8 mouse cellular contexts compared by ENCODE assay signal in the genomic region with DNA sequence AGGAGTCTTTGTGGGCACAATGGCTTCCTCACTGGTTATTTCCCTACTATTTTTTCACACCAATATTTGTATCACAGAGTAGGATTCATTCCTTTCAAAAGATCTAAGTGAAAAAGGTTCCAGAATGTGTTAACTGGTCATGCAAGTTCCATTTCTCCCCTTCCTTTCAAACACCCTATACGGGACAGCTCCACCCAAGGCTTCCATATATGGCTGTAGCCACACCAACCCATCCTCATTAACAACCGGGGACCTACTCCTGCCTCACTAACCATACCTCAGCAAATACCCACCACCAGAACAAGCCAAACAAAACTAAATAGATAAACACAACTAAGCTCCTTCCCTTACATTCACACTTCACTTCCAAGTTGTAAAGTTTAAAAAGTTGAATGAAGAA. TPM values are rescaled to one million over a fixed set of nuclear protein-coding genes. Genes with fewer than 3 reads are reported as not detected.
DNase-seq lines count a peak whose midpoint lies in the region; ATAC-seq and TF ChIP-seq lines count a peak whose summit lies in the region.

No protein-coding gene starts in this region.

- no peak for TF ChIP-seq CTCF in hindbrain, postnatal 0 days (IDR thresholded peaks at IDR 0.05; ENCODE audit: low read depth)
- TF ChIP-seq CTCF in midbrain, postnatal 0 days (IDR thresholded peaks at IDR 0.05) = no peak

- WGBS in kidney, embryonic 15.5 days = 2% methylated on average over 2 of the region's 2 CpGs
- WGBS in hindbrain, postnatal 0 days = 8% methylated on average over 2 of the region's 2 CpGs
- WGBS in midbrain, postnatal 0 days = 8% methylated on average over 2 of the region's 2 CpGs

- H3K9me3 ChIP-seq in kidney, embryonic 15.5 days (replicated peaks) = no peaks in the 10 kb centered on the region
- H3K9me3 ChIP-seq in hindbrain, postnatal 0 days (ENCODE audit: low read length) = no peaks in the 10 kb centered on the region
- no peaks in the 10 kb centered on the region for H3K9me3 ChIP-seq in midbrain, postnatal 0 days (ENCODE audit: low read length)

- H3K4me1 ChIP-seq in kidney, embryonic 15.5 days = peaks cover 15% of the 10 kb centered on the region
- peaks cover 13% of the 10 kb centered on the region for H3K4me1 ChIP-seq in hindbrain, postnatal 0 days (ENCODE audit: insufficient read depth, low read length)
- peaks cover 5% of the 10 kb centered on the region; the same call in 1 of the 2 replicates for H3K4me1 ChIP-seq in midbrain, postnatal 0 days (ENCODE audit: insufficient read depth, low read length)

- no peak for DNase-seq in kidney, postnatal 36 days
- peak; percentile 14 for DNase-seq in c-Kit-positive CD71-positive TER-119-negative erythroid progenitor cells, embryonic 14.5 days (ENCODE audit: low read depth)
- DNase-seq in hindbrain, postnatal 0 days (ENCODE audit: low spot score) = no peak
- no peak for DNase-seq in midbrain, postnatal 0 days (ENCODE audit: low spot score)
- DNase-seq in adrenal gland, postnatal 36 days = no peak
- no peak for DNase-seq in gastrocnemius, postnatal 14 days
- no peak for DNase-seq in yolk sac, embryonic 10.5 days (ENCODE audit: low spot score)

- 0 out of 2 replicates have a peak overlapping the region, but pooled peaks have one; percentile 90 for H3K9ac ChIP-seq in kidney, embryonic 15.5 days
- no peak overlapping the region for H3K9ac ChIP-seq in hindbrain, postnatal 0 days (replicated peaks; ENCODE audit: low read length)
- H3K9ac ChIP-seq in midbrain, postnatal 0 days (replicated peaks; ENCODE audit: low read length, poor library complexity, severe bottlenecking) = no peak overlapping the region

- peak overlapping the region; percentile 78 for H3K4me2 ChIP-seq in kidney, embryonic 15.5 days
- H3K4me2 ChIP-seq in hindbrain, postnatal 0 days (ENCODE audit: low read depth, low read length) = peak overlapping the region; percentile 81
- peak overlapping the region; percentile 84 for H3K4me2 ChIP-seq in midbrain, postnatal 0 days (ENCODE audit: low read depth, low read length, poor library complexity, severe bottlenecking)

- intact Hi-C loops in gastrocnemius, postnatal 14 days (cut with DNase I; ENCODE audit: low total_unique reads) = no loop called here

- no peak for ATAC-seq in kidney, embryonic 15.5 days (replicated peaks; ENCODE audit: low FRiP score)
- no peak for ATAC-seq in hindbrain, postnatal 0 days
- no peak for ATAC-seq in midbrain, postnatal 0 days (ENCODE audit: low FRiP score)

- H3K4me3 ChIP-seq in kidney, embryonic 15.5 days (replicated peaks) = peak overlapping the region; percentile 91
- peak overlapping the region; percentile 64 for H3K4me3 ChIP-seq in hindbrain, postnatal 0 days (ENCODE audit: low read length)
- H3K4me3 ChIP-seq in midbrain, postnatal 0 days (ENCODE audit: low read depth, low read length) = peak overlapping the region; percentile 72

- peaks cover 32% of the 10 kb centered on the region for H3K36me3 ChIP-seq in kidney, embryonic 15.5 days
- no peaks in the 10 kb centered on the region; the same call in 1 of the 2 replicates for H3K36me3 ChIP-seq in hindbrain, postnatal 0 days (ENCODE audit: insufficient read depth, low read length)
- H3K36me3 ChIP-seq in midbrain, postnatal 0 days (ENCODE audit: insufficient read depth, low read length) = peaks cover 2% of the 10 kb centered on the region; the same call in 1 of the 2 replicates

- H3K27me3 ChIP-seq in kidney, embryonic 15.5 days = no peaks in the 10 kb centered on the region
- no peaks in the 10 kb centered on the region for H3K27me3 ChIP-seq in hindbrain, postnatal 0 days (ENCODE audit: insufficient read depth, low read length)
- no peaks in the 10 kb centered on the region for H3K27me3 ChIP-seq in midbrain, postnatal 0 days (ENCODE audit: insufficient read depth, low read length)

- H3K27ac ChIP-seq in kidney, embryonic 15.5 days = no peak overlapping the region
- H3K27ac ChIP-seq in hindbrain, postnatal 0 days = no peak overlapping the region
- no peak overlapping the region for H3K27ac ChIP-seq in midbrain, postnatal 0 days (ENCODE audit: low read depth, low read length)

RNA-seq across cellular contexts. Expression of a gene that starts 1.6 kb away (rescaled TPM):
- 47.3 and 51.7 TPM in 2 replicates for polyA plus RNA-seq in kidney, embryonic 15.5 days (2015; fragmentation: Nextera tagmentation; extraction: Ambion mirVana)
- total RNA-seq in hindbrain, postnatal 0 days (2014; rRNA removed) = 24.9 and 26.3 TPM in 2 replicates
- 17.9 and 21.8 TPM in 2 replicates for polyA plus RNA-seq in hindbrain, postnatal 0 days (2015; fragmentation: Nextera tagmentation; extraction: Ambion mirVana)
- 34.4 and 49.4 TPM in 2 replicates for total RNA-seq in midbrain, postnatal 0 days (2014; rRNA removed)
- 14.2 and 17.0 TPM in 2 replicates for polyA plus RNA-seq in midbrain, postnatal 0 days (2015; fragmentation: Nextera tagmentation; extraction: Ambion mirVana)
- 10 to 100 TPM; 29.7 to 31.3 TPM for total RNA-seq in adrenal gland, postnatal 36 days (2021)
- 10 to 100 TPM; 10.1 to 17.0 TPM for total RNA-seq in gastrocnemius, postnatal 14 days (2021)
